Mouse (Mus musculus) CD4-positive naive resting alpha-beta T cell, adult 76 days (primary cell): ENCODE results near the gene Cdk17. TPM values are rescaled to one million over a fixed set of nuclear protein-coding genes. Genes with fewer than 3 reads are reported as not detected.

ENCODE experiments used
- total RNA-seq: library from RNA; stranded (reverse); gene quantifications from one replicate; pipeline ENCODE4 v1.2.4, GENCODE M21; 2023

Cdk17 gene
- 101 TPM for total RNA-seq

DNA sequence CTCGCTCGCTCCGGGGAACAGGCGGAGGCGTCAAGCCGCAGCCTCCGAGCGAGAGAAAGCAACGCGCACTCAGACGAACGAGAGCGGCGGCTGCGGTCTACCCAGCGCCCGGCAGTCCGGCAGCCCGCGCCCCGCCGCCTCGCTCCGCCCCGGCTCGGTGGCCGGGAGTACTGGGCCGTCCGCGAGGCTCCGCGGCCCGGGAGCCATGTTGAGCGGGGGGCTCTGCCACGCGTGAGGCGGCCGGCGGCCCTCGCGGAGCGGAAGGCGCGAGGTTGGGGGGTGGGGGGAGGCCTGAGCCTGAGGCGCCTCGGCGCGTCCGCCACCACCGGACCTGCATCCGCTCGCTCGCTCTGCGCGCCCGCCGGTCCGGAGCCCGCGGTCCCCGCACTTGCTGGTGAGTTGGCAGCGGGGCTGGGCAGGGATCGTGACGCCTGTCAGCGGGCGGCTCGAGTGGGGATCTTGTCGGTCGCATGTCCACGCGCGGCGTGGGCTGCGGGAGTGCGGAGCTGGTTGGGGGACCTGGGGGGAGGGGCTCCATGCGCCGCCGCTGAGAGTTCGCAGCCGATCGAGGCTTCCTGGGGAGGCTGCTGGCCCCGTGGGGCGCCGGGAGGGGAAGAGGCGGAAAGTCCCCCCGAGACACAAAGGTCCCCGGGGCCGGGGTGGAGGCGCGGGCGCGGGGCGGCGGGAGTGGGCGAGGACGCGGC is at the start of gene Cdk17:
Cdk17 (plus strand) TSS at position 69 of the 704 bp plus-strand sequence.

DNA sequence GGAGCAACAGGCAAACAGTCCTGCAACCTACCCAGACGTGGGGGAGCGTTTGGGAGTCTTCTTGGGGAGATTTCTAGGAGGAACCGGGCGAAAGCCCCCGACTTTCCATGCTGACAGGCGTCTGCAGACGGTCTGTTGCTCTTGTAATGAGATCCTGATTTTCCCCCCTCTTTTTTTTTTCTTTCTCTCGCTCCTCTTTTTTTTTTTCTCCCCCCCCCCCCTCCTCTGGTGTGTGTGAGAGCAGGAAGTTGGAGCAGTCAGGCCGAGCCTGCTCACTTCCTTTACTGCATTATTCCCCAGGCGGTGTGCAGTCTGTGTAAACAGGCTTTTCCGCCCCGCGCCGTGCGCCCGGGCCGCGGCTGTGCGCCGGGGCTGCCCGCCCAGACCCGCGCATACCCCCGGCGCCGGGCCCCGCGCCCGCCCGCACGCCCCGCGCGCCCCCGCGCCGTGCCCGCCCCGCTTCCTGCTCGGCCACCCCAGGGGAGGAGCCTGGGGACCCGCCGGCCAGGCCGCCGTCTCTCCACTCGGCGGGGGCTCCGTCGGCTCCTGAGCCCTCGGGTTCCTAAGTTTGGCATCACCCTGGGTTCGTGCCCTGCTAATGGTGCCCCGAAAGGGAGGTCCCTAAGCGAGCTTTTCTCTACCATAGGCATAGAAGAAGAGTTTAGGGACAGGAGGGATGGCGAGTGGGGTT is 150.2 kb downstream of the Cdk17 start, which contains the start of gene Elk3:
Elk3 (minus strand) TSS at position 415 of the 691 bp plus-strand sequence.

Other genes with a start within 250 kb of the Cdk17 start
- gene Cfap54, start 79.3 kb upstream of the Cdk17 start, total RNA-seq: not detected
- 38.4 TPM for gene Elk3, start 150.3 kb downstream of the Cdk17 start, total RNA-seq